Mouse (Mus musculus) ES-Bruce4 (cell line): ENCODE results near the gene Coasy. TPM values are rescaled to one million over a fixed set of nuclear protein-coding genes. Genes with fewer than 3 reads are reported as not detected.

Source experiments
- H3K27ac ChIP-seq: 2 replicates; pipeline ENCODE4 v1.5.1; 2012; ENCODE audit warnings: low read length, inconsistent platforms; ENCODE audit not compliant: insufficient read depth
- H3K27me3 ChIP-seq: 2 replicates; pipeline ENCODE4 v1.6.1; 2012; ENCODE audit warnings: mild to moderate bottlenecking, low read length, inconsistent platforms; ENCODE audit not compliant: control insufficient read depth, poor library complexity, insufficient read depth, severe bottlenecking
- H3K36me3 ChIP-seq: 2 replicates; pipeline ENCODE4 v1.6.1; 2012; ENCODE audit warnings: inconsistent platforms, mild to moderate bottlenecking, low read length, moderate library complexity; ENCODE audit not compliant: control insufficient read depth, poor library complexity, insufficient read depth, severe bottlenecking
- H3K4me1 ChIP-seq: one replicate; pipeline ENCODE4 v1.8.1; 2011; ENCODE audit warnings: low read length; ENCODE audit not compliant: control insufficient read depth, insufficient read depth
- H3K4me3 ChIP-seq: 2 replicates; pipeline ENCODE4 v1.5.1; 2011; ENCODE audit warnings: low read depth, mild to moderate bottlenecking, low read length
- H3K9ac ChIP-seq: 2 replicates; pipeline ENCODE4 v1.6.1; 2012; ENCODE audit warnings: low read depth, mild to moderate bottlenecking, inconsistent platforms; ENCODE audit not compliant: poor library complexity, severe bottlenecking
- H3K9me3 ChIP-seq: replicated peaks from 2 replicates; pipeline ENCODE4 v1.6.1; 2012; ENCODE audit warnings: mild to moderate bottlenecking, low read length, inconsistent platforms; ENCODE audit not compliant: control insufficient read depth, poor library complexity, insufficient read depth, severe bottlenecking
- CTCF ChIP-seq: IDR thresholded peaks from one replicate; pipeline ENCODE4 v1.8.1; 2011; ENCODE audit warnings: low read depth, low read length
- EP300 ChIP-seq: IDR thresholded peaks from 2 replicates; pipeline ENCODE4 v1.6.1; 2011; ENCODE audit warnings: low read depth, low read length; ENCODE audit not compliant: insufficient read depth
- POLR2A ChIP-seq: IDR thresholded peaks from one replicate; pipeline ENCODE4 v1.8.1; 2011; ENCODE audit warnings: low read length; ENCODE audit not compliant: insufficient read depth
- polyA plus RNA-seq: library from polyadenylated mRNA; stranded (reverse); fragments of >200 nt; gene quantifications from 2 replicates; pipeline ENCODE4 v1.2.4, GENCODE M21; 2011; ENCODE audit warnings: low read depth; ENCODE audit not compliant: missing spikeins, insufficient read depth, insufficient read length

The Coasy gene
- polyA plus RNA-seq, 1 experiment, result 21.7 TPM

DNA sequence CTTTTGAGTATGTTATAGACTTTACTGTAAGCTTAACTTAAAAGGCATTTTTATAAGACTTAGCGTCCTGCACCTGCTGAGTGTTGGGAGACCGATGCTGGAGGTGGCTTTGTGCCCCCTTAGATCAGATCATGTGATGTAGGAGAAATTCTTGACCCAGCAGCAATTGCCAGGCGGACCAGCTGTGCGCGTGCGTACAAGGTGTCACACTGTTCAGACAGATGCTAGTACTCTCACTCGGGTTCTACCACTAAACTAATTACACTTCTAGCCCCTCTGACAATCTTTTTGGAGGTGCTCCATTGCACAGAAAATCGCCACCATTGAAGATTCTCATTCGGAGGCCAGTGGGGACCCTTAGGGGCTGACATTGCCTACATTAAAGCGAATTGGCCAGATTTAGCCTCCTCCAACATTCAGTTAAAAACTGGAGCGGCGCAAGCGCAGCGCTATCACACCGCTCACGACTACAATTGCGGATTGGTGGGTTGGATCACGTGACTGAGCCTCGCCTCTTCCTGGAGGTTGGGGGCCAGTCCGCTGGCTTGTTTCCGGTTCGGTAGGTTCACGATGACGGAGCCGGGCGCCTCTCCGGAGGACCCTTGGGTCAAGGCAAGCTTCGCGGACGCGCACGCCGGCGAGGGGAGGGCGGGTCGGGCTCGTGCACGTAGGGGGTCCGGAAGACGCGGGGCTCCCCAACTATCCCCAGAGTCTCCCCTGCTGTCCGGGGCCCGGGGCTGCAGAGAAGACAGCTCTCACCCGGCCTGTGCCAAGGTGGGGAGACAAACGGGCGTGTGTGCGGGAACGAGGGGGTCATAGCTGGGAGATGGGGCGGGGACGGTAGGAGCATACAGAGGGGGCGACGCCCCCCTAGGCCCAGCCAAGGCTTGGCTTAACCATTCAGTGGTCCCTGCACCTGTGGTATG, 4.7 kb downstream of the Coasy start, which contains the start of gene Mlx:
Gene Mlx, plus strand, starts transcription at position 522 of the 926 bp plus-strand sequence.
- Histone ChIP-seq H3K36me3 (peaks cover 29% of the 10 kb centered on the region), H3K4me1 (peaks cover 3% of the 10 kb centered on the region), H3K9me3 (no peaks in the 10 kb centered on the region), H3K9ac (peak within 1 kb of the TSS; percentile 74), H3K4me3 (peak within 1 kb of the TSS; percentile 68), H3K27me3 (no peaks in the 10 kb centered on the region), H3K27ac (peak within 1 kb of the TSS; percentile 62)
- 0 out of 2 replicates have a peak, but pooled peaks have one; percentile 27 for TF ChIP-seq EP300
- TF ChIP-seq CTCF, result no peak
- TF ChIP-seq POLR2A, result peak; percentile 52

DNA sequence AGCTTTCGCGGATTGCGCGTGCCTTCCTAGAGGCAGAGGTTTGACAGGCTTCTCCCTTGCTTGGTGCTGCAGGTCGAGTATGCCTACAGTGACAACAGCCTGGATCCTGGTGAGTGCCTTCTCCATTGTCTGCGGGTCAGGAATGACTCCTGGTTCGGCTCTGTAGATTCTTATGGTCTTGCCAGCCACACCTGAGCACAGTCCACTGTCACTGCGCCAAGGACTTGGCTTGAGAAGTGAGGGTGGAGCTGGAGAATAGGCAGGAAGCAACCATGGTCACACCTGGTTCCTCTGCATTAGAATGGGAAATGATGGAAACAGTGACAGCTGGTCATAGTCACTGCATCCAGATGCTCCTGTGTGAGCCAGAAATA, 5.3 kb downstream of the Coasy start:
- H3K4me1 ChIP-seq, result peaks cover 3% of the 10 kb centered on the region
- peak overlapping the region; percentile 74 for H3K9ac ChIP-seq
- H3K36me3 ChIP-seq, result peaks cover 36% of the 10 kb centered on the region
- no peaks in the 10 kb centered on the region for H3K27me3 ChIP-seq
- no peaks in the 10 kb centered on the region for H3K9me3 ChIP-seq
- no peak for TF ChIP-seq EP300
- TF ChIP-seq CTCF, result no peak
- TF ChIP-seq POLR2A, result no peak
- peak overlapping the region; percentile 68 for H3K4me3 ChIP-seq
- H3K27ac ChIP-seq, result no peak overlapping the region

DNA sequence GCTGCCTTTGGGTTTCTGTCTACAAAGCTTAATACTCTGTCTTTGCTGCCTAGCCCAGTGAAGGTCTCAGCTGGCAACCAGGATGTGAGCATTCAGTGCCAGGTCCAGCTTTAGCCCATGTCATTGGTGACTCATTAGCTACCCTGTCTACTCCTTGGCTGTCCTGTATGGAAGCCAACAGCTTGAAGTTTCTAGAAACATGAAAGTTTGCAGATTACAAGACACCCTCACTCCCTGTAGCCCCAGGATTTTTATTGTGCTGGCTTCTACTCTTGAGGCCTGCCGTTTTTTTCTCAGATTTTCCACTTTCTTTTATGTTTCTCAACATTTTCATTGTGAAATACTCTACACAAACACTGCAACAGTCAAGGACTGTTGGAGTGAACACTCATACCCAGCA, 7.6 kb downstream of the Coasy start:
- H3K4me3 ChIP-seq, result no peak overlapping the region
- H3K4me1 ChIP-seq, result peaks cover 1% of the 10 kb centered on the region
- H3K27ac ChIP-seq, result no peak overlapping the region
- no peak overlapping the region for H3K9ac ChIP-seq
- H3K9me3 ChIP-seq, result no peaks in the 10 kb centered on the region
- H3K36me3 ChIP-seq, result peaks cover 46% of the 10 kb centered on the region
- no peak for TF ChIP-seq CTCF
- TF ChIP-seq EP300, result no peak
- no peak for TF ChIP-seq POLR2A
- no peaks in the 10 kb centered on the region for H3K27me3 ChIP-seq

DNA sequence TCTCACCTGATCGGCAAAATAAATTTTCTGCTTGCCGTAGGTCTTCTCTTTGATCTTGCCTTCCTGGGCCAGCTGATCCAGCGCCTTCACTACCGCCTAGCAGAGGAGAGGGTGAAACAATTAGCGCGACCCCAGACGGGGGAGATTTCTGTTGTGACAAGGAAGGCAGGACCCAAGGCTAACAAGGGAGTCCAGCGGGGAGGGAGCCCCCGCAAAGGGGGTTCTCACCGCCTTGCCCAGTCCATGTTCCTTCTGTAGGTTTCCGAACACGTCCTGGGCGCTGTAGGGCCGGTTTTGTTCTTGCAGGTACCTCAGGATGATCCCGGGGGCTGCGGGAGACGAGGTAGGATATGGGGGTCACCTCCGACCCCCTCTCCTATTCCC, 12.6 kb downstream of the Coasy start:
- H3K27ac ChIP-seq, result no peak overlapping the region
- TF ChIP-seq EP300 (no peak), CTCF (no peak), POLR2A (no peak)
- no peaks in the 10 kb centered on the region for H3K9me3 ChIP-seq
- peak overlapping the region; percentile 91 for H3K9ac ChIP-seq
- no peaks in the 10 kb centered on the region for H3K4me1 ChIP-seq
- no peaks in the 10 kb centered on the region for H3K27me3 ChIP-seq
- peaks cover 57% of the 10 kb centered on the region for H3K36me3 ChIP-seq
- peak overlapping the region; percentile 97 for H3K4me3 ChIP-seq

DNA sequence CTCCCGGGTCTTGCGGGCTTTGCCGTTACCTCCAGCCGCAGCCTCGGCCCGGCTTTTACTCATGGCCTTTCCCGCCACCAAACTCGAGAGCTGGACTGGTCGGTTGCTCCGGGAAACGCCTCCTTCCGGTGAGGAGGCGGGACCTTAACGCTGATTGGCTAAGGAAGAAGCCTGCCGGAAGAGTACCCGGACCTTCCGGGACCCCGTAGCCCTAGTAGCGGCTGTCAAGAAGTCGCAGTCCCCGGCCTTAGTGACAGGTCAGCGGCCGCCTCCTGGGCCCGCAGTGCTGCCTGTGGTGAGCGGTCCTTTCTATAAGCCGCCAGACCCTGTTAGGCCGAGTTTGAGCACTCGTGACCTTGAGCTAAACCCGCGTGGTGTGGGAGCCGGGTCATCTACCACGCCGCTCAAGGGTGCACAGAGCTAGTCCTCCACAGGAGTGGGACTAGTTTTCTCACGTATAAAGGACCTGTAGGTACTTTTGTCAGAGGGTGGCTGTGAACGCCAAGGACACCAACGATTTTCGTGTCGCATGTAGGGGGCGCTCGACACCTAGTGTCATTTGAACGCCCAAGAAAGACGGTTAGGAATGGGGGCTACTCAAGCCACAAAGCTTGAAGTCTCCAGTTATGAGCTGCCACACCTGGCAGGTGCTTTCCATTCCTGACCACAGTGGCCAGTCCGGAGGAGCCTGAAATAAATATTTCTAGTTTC, 13.1 kb downstream of the Coasy start, which contains the start of gene Psmc3ip:
Gene Psmc3ip, minus strand, starts transcription at position 123 of the 711 bp plus-strand sequence.
- Histone ChIP-seq H3K27me3 (no peaks in the 10 kb centered on the region), H3K36me3 (peaks cover 57% of the 10 kb centered on the region), H3K27ac (peak within 1 kb of the TSS; percentile 55; the same call in 1 of the 2 replicates), H3K4me1 (no peaks in the 10 kb centered on the region), H3K9ac (peak within 1 kb of the TSS; percentile 91), H3K4me3 (peak within 1 kb of the TSS; percentile 97), H3K9me3 (no peaks in the 10 kb centered on the region)
- TF ChIP-seq POLR2A (no peak), CTCF (peak; percentile 70)
